9 mouse cellular contexts compared by ENCODE assay signal in the genomic region with DNA sequence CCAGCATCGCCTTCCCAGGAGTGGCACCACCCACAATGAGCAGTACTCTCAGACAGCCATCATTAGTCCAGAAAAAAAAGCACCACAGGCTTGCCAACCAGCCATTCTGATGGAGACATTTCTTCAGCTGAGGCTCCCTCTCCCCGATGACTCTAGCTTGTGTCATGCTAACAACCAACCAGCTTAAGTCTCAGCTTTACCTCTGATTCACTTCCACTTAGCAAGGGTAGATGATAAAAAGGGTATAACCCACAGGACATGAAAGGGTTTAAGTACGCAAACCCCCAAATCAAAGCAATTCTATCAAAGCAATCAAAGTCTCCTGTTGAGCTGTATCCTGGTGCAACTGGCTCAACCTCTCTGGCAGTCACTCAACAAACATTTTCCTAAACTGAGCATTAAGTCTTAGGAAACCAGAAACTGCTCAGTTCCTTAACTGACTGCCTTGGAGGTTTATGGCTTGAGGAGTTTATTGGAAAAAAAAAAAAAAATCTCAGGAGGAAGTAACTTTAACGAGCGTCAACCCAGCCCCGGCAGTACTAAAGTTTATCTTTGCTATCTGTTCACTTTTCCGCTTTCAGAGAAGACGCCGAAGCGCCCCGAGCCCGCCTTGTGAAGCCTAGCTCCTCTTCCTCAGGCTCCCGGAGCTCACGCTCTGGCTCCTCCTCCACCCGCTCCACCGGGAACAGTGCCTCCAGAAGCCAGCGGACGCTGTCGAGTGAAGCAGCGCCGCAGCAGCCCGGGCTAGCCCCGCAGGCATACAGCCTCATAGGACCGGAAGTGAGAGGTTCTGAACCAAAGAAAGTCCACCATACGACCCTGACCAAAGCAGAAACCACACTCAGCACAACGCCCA. TPM values are rescaled to one million over a fixed set of nuclear protein-coding genes. Genes with fewer than 3 reads are reported as not detected.
DNase-seq lines count a peak whose midpoint lies in the region; ATAC-seq and TF ChIP-seq lines count a peak whose summit lies in the region.
"Had no signal": no experiment of that assay in that cellular context is flagged by ENCODE, and none has a peak within 500 bp of the region (broad histone marks: within the 10 kb centered on the region; RNA-seq: fewer than 3 reads in every experiment).

No protein-coding gene starts in this region.

- DNase-seq in ovary, postnatal 36 days (ENCODE audit: low spot score): peak; percentile 53
- no peak for DNase-seq in ovary, postnatal 10 days (ENCODE audit: low spot score)
- peak; percentile 60 for DNase-seq in heart, postnatal 25 days (ENCODE audit: low spot score)
- DNase-seq in midbrain, embryonic 11.5 days (ENCODE audit: low spot score, missing footprints): peak; percentile 76
- DNase-seq in yolk sac, embryonic 10.5 days (ENCODE audit: low spot score): peak; percentile 62
- no peak for DNase-seq in left cerebral cortex, postnatal 36 days (ENCODE audit: low spot score in 2 of 2)

- H3K27me3 ChIP-seq in limb, embryonic 12.5 days: no peaks in the 10 kb centered on the region
- H3K27me3 ChIP-seq in midbrain, embryonic 11.5 days (ENCODE audit: control insufficient read depth, insufficient read depth, low read length): no peaks in the 10 kb centered on the region
- H3K27me3 ChIP-seq: Patski had no signal

- intact Hi-C loops in heart, postnatal 25 days (cut with DNase I): no loop called here
- intact Hi-C loops in left cerebral cortex, postnatal 36 days (cut with DNase I): no loop called here

- H3K27ac ChIP-seq in embryonic fibroblast, embryonic 13.5 days (ENCODE audit: insufficient read depth, low read length): peak overlapping the region; percentile 88
- H3K27ac ChIP-seq in limb, embryonic 12.5 days: no peak overlapping the region; the same call in 1 of the 2 replicates
- H3K27ac ChIP-seq in midbrain, embryonic 11.5 days (ENCODE audit: low read depth, low read length): no peak overlapping the region

- H3K4me2 ChIP-seq in limb, embryonic 12.5 days: peak overlapping the region; percentile 21; the same call in 1 of the 2 replicates
- H3K4me2 ChIP-seq in midbrain, embryonic 11.5 days: peak overlapping the region; percentile 22; the same call in 1 of the 2 replicates

- no peak for TF ChIP-seq CTCF in embryonic fibroblast, embryonic 13.5 days (IDR thresholded peaks at IDR 0.05; ENCODE audit: borderline replicate concordance, insufficient read depth, low read length)

- H3K4me1 ChIP-seq in embryonic fibroblast, embryonic 13.5 days (ENCODE audit: control insufficient read depth, insufficient read depth, low read length): peaks cover 4% of the 10 kb centered on the region
- peaks cover 15% of the 10 kb centered on the region; the same call in 1 of the 2 replicates for H3K4me1 ChIP-seq in limb, embryonic 12.5 days (replicated peaks)
- H3K4me1 ChIP-seq in midbrain, embryonic 11.5 days (ENCODE audit: control insufficient read depth, insufficient read depth, low read length): peaks cover 27% of the 10 kb centered on the region

- H3K9ac ChIP-seq in limb, embryonic 12.5 days (replicated peaks): no peak overlapping the region
- H3K9ac ChIP-seq in midbrain, embryonic 11.5 days (ENCODE audit: low read length): no peak overlapping the region; the same call in 1 of the 2 replicates

- ATAC-seq in limb, embryonic 12.5 days (ENCODE audit: insufficient number of reproducible peaks, insufficient read depth, low FRiP score, low TSS enrichment, low read depth): no peak
- peak; percentile 19; the same call in 1 of the 2 replicates for ATAC-seq in midbrain, embryonic 11.5 days (ENCODE audit: low FRiP score)
- ATAC-seq: Patski had no signal

- no peak for TF ChIP-seq POLR2A in embryonic fibroblast, embryonic 13.5 days (IDR thresholded peaks at IDR 0.05; ENCODE audit: low read depth, low read length)

- WGBS in limb, embryonic 12.5 days: 31% methylated on average over 26 of the region's 26 CpGs
- 37% methylated on average over 26 of the region's 26 CpGs for WGBS in midbrain, embryonic 11.5 days

- peaks cover 54% of the 10 kb centered on the region for H3K36me3 ChIP-seq in limb, embryonic 12.5 days
- no peaks in the 10 kb centered on the region for H3K36me3 ChIP-seq in midbrain, embryonic 11.5 days (ENCODE audit: control insufficient read depth, insufficient read depth, low read length)

- H3K9me3 ChIP-seq in limb, embryonic 12.5 days: no peaks in the 10 kb centered on the region
- no peaks in the 10 kb centered on the region for H3K9me3 ChIP-seq in midbrain, embryonic 11.5 days (ENCODE audit: control insufficient read depth, low read length)

- no peak overlapping the region for H3K4me3 ChIP-seq in embryonic fibroblast, embryonic 13.5 days (ENCODE audit: insufficient read depth, low read length)
- no peak overlapping the region for H3K4me3 ChIP-seq in limb, embryonic 12.5 days (replicated peaks)
- no peak overlapping the region for H3K4me3 ChIP-seq in midbrain, embryonic 11.5 days (ENCODE audit: low read depth, low read length)

RNA-seq across cellular contexts. Expression of gene Hspa8, which starts 18.8 kb away (rescaled TPM):
- 2,507 and 2,625 TPM in 2 replicates for polyA plus RNA-seq in embryonic fibroblast, embryonic 13.5 days (2011; ENCODE audit: insufficient read length, low read depth, missing spikeins)
- total RNA-seq in heart, postnatal 25 days (2021): 1,000 to 10,000 TPM; 1,172 to 1,478 TPM
- polyA plus RNA-seq in limb, embryonic 12.5 days (2016; fragmentation: Nextera tagmentation; extraction: Ambion mirVana): 2,429 and 2,480 TPM in 2 replicates
- 3,704 and 3,886 TPM in 2 replicates for polyA plus RNA-seq in midbrain, embryonic 11.5 days (2014; fragmentation: Nextera tagmentation; extraction: Ambion mirVana)
- 1,000 to 10,000 TPM; 2,228 to 2,287 TPM for total RNA-seq in left cerebral cortex, postnatal 36 days (2021)

Comparison
In these comparisons a context has a peak if more than half of its experiments do, and no peak if none do; other contexts are left out.
1. DNase-seq: peak in ovary, postnatal 36 days (single experiment), heart, postnatal 25 days (single experiment), midbrain, embryonic 11.5 days (single experiment) and yolk sac, embryonic 10.5 days (single experiment); none in ovary, postnatal 10 days (single experiment) and left cerebral cortex, postnatal 36 days (0 of 2).